Mouse (Mus musculus) thymus, postnatal 0 days (tissue): Measurements from ENCODE around the gene Otx1. TPM values are rescaled to one million over a fixed set of nuclear protein-coding genes. Genes with fewer than 3 reads are reported as not detected.

ENCODE experiments used
- DNase-seq: peaks from one replicate; pipeline ENCODE4 v3.0.0-alpha.2; 2015; ENCODE audit warnings: low spot score
- polyA plus RNA-seq: library from polyadenylated mRNA; unstranded; fragments of >200 nt; fragmentation: Nextera tagmentation; extraction: Ambion mirVana; gene quantifications from 2 replicates; pipeline ENCODE4 v1.2.1, GENCODE M21; 2015

Gene Otx1
- polyA plus RNA-seq, 1 experiment from 2014 or later = not detected

DNA sequence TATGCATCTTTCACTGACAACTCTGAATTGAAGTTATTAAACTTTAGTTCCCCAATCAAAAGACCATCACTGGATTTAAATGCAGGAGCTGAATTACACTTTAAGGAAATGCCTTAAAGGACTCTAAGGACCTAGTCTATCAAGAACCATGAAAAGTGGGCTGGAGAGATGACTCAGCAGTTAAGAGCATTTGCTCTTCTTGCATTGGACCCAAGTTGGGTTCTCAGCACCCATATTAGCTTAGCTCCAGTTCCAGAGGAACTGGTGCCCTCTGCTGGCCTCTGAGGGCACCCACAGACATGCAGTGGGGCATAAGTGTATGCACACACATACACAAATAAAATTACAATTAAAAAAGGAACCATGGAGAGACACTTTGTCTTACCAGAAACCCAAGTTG, 52.6 kb downstream of the Otx1 start:
- DNase-seq = no peak
